Mouse (Mus musculus) CD8-positive naive resting alpha-beta T cell, adult 2 months (primary cell): ENCODE results near the gene Apc2.
"Not testable (repeated sequence)": the region's sequence is repeated elsewhere in the genome, so short reads cannot be mapped to it uniquely, and the experiment has no call there.

ENCODE experiments used
- DNase-seq, 2 experiments: peaks; one replicate each; pipeline ENCODE4 v3.0.0; 2022; ENCODE audit warnings: low read depth in 2 of 2, low spot score in 2 of 2

Gene Apc2

DNA sequence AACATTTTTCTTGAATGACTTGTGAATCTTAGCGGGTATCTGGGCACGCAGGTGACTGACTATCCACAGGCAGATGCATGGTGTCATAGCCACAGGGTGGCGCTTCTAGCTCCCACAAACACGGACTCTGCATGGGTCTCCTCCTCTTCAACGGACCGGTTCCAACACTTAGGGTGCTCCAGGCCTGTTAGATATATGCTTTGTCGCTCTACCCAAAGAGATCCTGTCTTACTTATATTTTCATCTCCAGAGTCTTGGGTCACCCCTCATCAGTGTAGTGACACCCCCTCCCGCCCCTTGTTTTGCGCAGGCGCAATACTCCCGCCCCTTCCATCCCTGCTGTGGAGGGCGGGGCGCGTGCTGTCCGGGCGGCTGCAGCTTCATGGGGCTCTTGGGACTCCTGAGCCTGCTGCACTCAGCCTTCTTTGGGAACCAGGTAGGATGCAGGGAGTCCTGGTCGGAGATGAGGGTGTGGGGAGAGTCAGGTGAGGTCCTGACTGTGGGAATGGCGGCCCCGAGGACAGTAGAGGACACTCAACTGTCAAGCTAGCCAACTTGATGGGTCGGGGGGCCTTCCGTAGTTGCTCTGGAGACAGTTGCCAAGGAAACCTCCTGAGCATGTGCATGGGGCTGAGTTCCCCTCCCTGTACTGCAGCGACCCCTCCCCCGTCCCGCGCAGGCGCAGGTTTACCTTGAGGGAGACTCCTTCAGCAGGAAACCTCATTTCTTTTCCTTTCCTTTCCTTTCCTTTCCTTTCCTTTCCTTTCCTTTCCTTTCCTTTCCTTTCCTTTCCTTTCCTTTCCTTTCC is at the start of gene Apc2:
Gene Apc2, plus strand, starts transcription at position 360 of the 808 bp plus-strand sequence.
- peak; percentile 65 to 70 for DNase-seq

DNA sequence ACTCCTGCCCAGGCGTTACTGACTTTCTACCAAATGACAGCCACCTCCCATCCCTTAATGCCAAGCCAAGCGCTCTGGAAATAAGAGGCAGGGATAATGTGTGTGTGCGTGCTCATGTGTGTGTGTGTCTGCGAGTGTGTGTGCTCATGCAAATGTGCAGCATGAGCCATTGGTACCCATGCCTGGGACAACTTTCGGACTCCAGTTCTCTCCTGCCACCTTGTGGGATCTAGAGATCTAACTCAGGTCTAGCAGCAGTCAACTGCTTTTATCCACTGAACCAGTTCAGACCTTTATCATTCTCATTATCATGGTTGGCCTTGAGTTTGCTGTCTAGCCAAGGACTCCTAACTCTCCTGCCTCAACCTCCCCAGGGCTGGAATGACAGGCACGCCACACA is 47.9 kb upstream of the Apc2 start:
- no peak for DNase-seq

DNA sequence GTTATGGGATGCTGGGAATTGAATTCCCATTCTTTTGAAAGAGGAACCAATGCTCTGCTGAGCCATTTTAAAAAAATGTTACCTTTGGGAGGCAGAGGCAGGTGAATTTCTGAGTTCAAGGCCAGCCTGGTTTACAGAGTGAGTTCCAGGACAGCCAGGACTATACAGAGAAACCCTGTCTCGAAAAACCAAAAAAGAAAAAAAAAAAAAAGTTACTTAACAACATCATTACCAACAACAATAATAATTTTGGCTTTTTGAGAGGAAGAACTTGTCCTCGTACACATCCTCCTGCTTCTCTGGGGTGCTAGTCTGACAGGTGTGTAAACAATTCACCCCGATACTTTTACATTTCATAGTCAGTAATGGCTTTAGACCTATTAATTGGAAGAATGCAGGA is 47.3 kb upstream of the Apc2 start:
- DNase-seq, result not testable (repeated sequence)

DNA sequence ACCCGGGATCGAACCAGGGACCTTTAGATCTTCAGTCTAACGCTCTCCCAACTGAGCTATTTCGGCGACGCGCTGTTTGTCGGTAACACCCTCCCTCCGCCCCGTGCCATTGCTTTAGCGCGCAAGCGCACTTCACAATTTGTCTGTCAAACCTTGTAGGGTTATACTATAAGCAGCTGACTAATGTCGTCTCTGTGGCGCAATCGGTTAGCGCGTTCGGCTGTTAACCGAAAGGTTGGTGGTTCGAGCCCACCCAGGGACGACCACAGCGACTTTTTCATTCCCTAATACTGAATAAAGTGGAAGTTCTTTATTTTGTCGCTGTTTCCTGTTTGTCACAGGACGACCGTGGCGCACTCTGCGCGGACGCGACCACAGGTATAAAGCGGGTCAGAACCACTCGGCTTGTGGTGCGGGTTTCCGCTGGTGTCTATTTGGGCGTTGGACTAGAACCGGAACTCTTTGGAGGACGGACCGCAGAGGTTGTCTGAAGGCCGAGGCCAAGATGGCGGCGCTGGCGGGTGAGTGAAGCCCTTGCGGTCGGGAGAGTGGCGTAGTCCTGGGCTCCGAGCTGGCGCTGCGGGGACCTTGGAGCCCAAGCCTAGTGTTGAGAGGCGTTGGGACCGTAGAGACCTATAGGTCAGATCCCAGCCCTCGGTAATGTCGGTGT is 46.7 kb upstream of the Apc2 start, which contains the start of gene Ndufs7:
Gene Ndufs7, plus strand, starts transcription at position 151 of the 670 bp plus-strand sequence.
- peak; percentile 98 for DNase-seq

DNA sequence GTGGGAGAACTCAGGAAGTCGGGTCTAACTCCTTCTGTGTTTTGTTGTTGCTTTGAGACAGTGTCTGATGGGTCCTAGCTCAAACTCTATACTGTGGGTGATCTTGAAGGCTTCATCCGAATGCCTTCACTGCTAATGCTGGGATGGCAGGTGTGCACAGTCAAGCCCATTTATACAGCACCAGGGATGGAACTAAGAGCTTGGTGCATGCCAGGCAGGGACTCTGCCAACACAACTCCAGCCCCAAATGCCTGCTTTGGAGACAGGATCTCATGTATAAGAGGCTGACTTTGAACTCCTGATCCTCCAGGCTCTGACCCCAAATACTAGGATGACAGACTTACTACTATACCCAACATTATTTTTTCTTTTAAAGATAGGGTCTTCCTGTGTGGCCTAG is 45.7 kb upstream of the Apc2 start:
- no peak for DNase-seq

DNA sequence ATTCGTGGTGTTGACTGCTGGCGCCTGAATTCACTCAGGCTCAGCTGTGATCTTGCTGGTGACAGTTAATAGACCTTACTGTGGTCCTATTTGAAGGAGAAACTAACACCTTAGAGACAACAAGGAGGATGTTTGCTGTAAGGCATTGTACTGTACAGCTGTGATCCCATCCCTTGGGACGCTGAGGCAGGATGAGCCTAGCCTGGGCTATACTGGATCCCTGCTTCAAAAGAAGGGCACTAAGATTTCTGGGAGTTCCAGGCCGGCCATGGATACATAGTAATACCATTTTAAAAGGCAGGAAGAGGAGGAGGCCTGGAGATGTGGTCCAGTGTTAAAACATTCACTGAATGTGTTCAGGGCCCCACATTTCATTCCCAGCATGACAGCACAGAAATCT is 45.2 kb upstream of the Apc2 start:
- no peak for DNase-seq

DNA sequence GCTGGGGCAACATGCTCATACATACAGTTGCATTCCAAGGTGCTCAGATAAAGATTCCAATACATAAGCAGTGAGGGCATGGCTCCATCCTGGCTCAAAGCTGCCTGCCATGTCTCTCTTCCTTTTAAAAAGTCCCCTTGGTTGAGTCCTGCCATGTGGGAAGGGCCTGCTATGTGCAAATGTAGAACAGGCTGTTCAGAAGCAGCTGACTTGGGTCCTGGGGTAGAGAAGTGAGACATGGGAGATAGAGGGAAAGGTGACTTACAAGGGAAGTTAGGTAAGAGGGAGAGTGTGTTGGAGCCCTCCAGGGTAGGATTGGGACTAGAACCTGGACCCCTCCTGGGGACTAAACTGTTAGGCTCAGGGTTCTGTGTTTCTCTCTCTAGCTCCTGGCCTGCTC is 43.8 kb upstream of the Apc2 start:
- no peak for DNase-seq

DNA sequence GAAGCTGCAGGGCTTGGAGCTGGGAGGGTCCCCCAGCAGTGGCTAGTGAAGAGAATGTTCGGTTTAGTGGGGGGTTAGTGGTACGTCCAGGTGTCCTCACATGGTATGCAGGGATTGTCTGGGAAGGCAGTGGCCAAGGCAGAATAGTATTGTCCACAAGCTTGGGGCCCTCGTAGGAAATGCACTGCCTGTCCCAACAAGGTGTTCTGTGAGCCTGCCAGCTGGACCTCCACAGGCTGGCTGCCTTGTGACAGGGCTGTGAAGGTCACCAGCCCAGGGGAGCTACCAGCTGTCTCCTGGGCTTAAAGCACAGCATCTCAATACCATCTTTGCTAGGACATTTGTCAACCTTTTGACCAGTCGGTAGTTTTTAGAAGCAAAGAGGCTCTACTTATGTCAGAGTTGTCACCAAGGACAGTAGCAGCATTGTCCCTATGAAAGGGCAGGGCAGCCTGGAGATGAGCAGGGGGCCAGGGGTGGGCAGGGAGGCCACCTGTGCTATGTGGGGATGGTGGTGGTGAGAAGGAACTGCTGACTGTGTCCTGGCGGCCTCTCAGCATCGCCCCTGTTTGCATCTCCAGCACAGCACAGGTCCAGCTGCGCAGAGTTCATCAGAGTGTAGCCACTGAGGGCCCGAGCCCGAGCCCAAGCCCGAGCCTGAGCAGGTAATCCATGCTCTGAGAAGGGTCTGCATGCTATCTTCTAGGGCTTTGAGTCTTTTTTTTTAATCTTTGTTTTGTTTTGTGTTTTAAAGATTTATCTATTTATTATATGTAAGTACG is 43.1 kb upstream of the Apc2 start:
- DNase-seq, result no peak

DNA sequence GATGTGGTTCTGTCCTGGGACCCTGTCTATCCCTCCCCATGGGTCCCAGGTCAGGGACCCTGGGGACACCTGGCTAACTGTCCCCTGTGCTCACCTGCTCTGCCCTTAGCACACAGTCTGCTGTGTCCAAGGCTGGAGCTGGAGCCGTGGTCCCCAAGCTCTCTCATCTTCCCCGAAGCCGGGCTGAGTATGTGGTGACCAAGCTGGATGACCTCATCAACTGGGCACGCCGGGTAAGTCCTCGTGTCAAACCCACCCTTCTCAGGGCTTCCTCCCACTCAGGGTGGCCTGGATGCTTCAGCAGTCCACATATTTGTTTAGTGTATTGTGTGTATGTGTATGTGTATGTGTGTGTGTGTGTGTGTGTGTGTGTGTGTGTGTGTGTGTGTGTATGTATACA is 42.2 kb upstream of the Apc2 start:
- DNase-seq, result no peak

DNA sequence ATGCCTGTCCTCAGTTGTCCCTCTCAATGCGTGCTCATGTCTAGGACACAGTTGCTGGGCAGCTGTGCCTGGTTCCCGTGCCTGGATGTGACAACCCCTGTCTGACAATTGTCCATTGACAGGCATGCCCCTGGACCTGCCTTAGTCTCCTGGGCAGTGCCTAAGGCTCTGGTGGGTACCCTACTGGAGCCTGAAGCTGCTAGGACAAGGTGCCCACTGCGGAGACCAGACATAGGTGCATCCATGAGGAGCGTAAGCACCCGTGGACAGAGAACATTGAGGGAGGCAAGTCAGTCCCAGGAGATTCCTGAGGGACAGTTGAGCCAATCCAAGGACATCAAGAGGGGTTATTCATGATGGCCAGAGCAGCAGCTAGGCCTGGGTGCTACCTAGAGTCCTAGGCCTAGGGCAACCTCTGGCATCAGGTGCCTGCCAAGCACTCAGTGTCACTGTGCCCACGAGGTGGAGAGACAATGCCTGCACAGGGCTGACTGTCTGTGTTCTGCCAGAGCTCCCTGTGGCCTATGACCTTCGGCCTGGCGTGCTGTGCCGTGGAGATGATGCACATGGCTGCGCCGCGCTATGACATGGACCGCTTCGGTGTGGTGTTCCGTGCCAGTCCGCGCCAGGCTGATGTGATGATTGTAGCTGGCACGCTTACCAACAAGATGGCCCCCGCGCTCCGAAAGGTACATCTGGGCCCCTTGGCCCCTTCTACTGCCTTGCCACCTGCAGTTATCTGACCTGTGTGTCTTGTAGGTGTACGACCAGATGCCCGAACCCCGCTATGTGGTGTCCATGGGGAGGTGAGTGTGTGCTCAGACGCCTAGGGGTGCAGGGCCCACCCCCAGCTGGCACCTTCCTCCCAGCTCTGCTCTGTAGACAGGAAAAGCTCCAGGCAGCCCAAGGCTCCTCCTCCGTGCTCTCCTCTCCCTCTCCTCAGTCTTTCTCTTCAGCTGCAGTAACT is 41.2 kb upstream of the Apc2 start:
- DNase-seq, result no peak

DNA sequence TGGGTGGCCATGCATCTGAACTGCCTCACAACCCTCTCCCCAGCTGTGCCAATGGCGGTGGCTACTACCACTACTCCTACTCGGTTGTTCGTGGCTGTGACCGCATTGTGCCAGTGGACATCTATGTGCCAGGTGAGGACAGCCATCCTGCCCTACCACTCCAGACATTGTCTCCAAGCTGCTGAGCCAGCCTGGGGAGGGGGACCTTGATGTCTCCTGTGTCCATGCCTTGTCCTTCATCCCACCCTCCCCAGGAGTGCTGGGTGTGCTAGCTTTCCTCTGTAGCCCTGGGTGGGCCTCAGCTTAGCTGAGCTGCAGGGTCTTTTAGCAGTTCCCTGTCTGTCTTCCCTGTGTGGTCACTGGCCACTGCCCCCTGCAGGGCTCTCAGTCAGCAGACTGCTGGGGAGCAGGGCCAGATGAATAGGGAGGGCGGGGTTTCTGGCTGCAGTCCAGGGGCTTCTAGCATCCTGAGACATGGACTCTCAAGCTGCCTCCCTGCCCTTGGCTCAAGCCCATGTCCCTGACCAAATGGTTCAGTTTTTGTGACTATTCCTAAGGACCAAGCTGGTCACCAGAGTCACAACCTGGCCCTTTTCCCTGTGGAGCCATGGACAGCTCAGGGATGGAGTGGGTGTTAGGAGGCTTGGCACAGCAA is 39.8 kb upstream of the Apc2 start:
- no peak for DNase-seq

DNA sequence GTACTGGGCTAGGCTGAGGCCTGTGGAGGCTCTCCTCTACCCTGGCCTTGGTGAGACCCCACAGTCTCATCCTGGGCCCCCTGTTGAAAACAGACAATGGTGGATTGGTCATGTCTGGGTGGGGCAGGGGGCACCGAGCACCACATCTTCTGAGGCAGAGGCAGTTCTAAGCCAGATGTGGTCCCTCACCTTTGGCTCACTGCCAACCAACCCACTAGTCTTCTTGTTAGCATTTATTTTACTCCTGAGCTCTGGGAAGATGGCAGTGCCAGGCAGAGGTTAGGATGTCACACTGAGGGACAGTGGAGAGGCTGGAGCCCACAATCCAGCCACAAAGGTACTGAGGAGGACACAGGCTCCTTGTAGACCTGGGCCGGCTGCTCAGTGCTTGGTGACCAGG is 37.8 kb upstream of the Apc2 start:
- DNase-seq, result no peak

DNA sequence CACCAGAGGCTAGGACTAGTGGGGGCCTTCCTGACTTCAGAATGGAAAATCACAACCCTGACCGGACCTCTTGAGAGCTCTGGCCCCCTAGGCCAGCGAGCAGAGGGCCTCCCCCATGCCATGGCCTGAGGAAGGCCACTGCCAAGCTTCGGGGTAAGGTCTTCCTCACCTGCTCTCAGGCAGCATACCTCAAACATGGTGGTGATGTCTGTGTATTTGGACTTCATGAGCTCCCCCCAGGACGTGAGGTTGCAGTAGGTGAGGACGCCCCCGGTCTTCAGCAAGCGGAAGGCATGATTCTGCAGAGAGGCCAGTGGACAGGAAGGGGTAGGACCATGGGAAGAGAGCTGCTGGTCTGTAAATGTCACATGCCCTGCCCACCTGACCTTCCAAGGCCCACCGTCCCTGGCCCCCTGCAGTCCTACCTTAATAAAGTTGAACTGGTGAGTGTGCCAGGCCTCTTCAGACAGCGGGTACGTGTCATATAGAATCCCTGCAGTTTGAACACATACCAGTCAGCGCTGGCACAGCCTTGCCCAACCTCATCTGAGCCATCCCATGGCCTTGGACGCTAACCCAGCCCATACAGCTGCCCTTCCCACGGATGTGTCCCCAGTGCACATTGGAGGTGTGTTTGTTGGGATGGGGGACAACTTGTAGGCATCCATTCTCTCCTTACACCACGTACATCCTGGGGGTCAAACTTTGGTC is 36.9 kb upstream of the Apc2 start:
- no peak for DNase-seq

DNA sequence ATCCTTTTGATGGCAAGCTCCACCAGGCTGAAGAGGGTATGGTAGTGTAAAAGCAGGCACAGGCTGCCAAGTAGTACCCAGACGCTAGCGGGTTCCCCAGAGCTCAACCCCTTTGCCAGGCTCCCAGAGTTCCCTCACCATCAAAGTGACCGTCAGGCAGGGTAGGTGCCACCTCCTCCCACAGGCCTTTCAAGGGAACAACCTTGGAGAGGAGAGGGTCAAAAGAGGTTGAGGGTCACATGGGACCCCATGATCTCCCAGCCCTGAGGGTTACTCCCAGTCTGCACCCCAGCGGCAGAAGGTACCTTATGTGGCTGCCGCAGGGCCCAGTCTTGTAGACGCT is 36.3 kb upstream of the Apc2 start:
- no peak for DNase-seq

DNA sequence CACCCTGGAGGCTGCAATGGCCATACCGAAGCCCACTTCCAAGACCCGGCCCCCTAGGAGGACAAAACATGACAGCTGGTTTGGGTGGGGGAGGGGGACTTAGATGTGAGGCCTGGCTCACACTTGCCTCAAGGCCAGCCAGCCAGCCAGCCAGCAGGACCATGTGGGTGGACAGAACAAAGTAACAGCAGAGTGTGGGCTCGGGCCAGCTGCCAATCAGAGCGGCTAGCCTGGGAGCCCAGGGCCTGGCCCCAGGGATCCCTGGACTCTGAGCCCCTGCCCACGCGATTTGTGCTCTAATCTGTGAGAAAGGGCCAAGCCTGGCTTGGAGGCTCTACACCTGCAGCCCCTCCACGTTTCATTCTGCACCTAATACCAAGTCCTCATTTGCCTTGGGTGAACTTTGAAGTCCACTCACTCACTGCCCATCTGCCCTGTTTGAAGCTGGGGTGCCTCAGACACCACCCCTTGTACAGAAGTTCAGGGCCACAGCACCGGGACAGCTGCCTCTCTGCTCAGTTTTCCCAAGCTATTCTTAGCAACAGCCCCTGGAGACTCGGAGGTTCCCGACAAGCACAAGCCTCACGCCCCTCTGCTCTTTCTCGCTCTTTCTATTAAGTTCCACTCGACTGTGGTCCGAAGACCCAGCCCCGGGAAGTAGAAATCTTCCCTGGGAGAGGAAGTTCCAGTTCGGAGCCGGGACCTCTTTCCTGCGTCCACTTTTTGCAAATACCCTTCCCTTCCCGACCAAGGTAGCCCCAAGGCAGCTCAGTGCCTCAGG is 35.7 kb upstream of the Apc2 start:
- DNase-seq, result no peak

DNA sequence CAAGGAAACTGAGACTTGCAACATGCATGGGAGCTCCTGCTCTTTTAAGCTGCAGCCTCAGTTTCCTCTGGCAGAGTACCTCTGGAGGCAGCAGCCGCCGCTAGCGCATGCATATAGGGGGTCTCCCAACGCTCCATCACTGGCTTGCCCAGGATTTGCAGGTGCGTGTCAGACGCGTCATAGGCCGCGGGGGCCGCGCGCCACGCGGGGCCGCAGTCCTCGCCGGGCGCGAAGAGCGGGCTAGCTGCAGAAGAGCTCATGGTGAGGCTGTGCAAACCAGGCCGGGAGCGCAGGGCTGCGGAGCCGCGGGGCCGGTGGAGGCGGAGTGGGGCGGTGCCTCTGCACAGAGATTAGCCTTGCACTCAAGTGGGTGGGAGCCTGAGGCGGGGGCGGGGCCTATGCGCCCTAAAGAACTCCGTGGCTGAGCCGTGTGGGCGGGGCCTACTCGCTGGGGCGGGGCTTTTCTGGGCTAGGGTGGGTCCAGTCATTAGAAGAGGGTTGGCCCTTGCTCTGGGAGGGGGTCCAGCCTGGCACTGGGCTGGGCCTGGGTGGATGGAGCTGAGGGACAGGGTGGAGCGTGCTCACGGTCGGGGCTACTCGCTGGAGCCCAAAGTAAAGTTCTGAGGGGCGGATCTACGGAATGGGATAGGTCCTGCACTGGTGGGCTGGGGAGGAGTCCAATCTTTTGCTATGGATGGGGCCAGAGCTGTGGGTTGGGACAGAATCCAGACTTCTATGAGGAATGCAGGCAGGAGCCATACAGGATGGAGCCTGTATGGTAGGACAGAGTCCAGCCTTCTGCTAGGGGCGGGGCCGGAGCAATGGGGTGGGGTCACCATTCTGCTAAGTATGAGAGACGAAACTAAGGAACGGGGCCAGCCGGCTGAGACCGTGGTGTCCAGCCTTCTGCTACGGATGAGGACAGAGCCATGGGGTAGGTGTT is 34.9 kb upstream of the Apc2 start, which contains the start of the genes Gamt and Dazap1:
Gene Gamt, minus strand, starts transcription at position 371 of the 943 bp plus-strand sequence.
Gene Dazap1, plus strand, starts transcription at position 845 of the 943 bp plus-strand sequence.
- peak; percentile 61 to 77 for DNase-seq

DNA sequence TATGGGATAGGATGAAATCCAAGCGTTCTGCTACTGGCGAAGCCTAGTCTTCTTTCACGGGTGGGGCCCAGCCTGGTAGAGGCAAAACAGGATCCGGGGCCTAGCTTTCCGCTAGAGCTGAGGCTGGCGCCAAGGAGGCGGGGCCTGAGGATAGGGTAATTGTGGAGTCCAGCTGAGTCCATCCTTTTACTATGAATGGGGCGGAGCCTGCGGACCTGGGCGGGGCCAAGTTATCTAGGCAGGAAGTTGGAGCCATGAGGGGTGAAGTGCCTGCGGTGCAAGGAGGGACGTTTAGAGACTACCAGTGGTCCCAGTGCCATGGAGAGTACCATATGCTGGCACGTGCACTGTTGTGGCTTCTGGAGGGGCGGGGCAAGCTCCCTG is 34.2 kb upstream of the Apc2 start:
- peak in 1 of 2 experiments; percentile 46 for DNase-seq

DNA sequence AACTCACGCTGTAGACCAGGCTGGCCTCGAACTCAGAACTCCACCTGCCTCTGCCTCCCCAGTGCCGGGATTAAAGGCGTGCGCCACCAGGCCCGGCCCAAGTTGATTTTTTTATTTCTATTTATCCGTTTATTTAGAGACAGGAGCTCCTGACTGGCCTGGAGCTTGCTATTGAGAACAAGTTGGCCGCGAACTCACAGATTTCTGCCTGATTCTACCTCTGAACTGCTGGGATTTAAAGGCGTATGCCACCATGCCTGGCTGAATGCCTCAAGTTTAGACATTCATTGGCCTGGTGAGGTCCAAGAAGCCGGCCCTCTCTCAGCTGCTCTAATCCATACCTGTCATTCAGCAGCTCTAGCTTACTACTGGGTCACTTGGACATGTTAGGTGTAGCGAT is 33.6 kb upstream of the Apc2 start:
- no peak for DNase-seq
